Mouse (Mus musculus) midbrain, embryonic 14.5 days (tissue): ENCODE data around the gene Mrgprx2. TPM values are rescaled to one million over a fixed set of nuclear protein-coding genes. Genes with fewer than 3 reads are reported as not detected.
"Not testable (repeated sequence)": the region's sequence is repeated elsewhere in the genome, so short reads cannot be mapped to it uniquely, and the experiment has no call there.

Source experiments
- ATAC-seq: fragments of 200-750 bp; cut with Nextera tagmentation; 2 replicates; pipeline ENCODE4 v1.8.0; 2017; ENCODE audit warnings: moderate number of reproducible peaks, moderate library complexity; ENCODE audit not compliant: low FRiP score, low TSS enrichment
- DNase-seq: peaks from one replicate; pipeline ENCODE4 v3.0.0-alpha.2; 2015
- H3K27ac ChIP-seq: fragments of 300-500 bp; sonication (generic); replicated peaks from 2 replicates; pipeline ENCODE4 v1.5.1; 2014; ENCODE audit warnings: mild to moderate bottlenecking, low read depth, low read length, moderate library complexity
- H3K27me3 ChIP-seq: fragments of 300-500 bp; sonication (generic); 2 replicates; pipeline ENCODE4 v1.6.1; 2014; ENCODE audit warnings: low read length, control low read depth, mixed read lengths; ENCODE audit not compliant: control insufficient read depth, insufficient read depth
- H3K36me3 ChIP-seq: fragments of 300-500 bp; sonication (generic); 2 replicates; pipeline ENCODE4 v1.6.1; 2014; ENCODE audit warnings: low read length, control low read depth; ENCODE audit not compliant: control insufficient read depth, insufficient read depth
- H3K4me1 ChIP-seq: fragments of 300-500 bp; sonication (generic); 2 replicates; pipeline ENCODE4 v1.6.1; 2014; ENCODE audit warnings: mild to moderate bottlenecking, antibody characterized with exemption, low read length, control low read depth; ENCODE audit not compliant: control insufficient read depth, insufficient read depth
- H3K4me2 ChIP-seq: fragments of 300-500 bp; sonication (generic); 2 replicates; pipeline ENCODE4 v1.6.1; 2014; ENCODE audit warnings: mild to moderate bottlenecking, low read length, moderate library complexity
- H3K4me3 ChIP-seq: fragments of 300-500 bp; sonication (generic); replicated peaks from 2 replicates; pipeline ENCODE4 v1.5.1; 2014; ENCODE audit warnings: low read depth, low read length
- H3K9ac ChIP-seq: fragments of 300-500 bp; sonication (generic); replicated peaks from 2 replicates; pipeline ENCODE4 v1.6.1; 2014; ENCODE audit warnings: mild to moderate bottlenecking, low read length, moderate library complexity
- H3K9me3 ChIP-seq: fragments of 300-500 bp; sonication (generic); 2 replicates; pipeline ENCODE4 v1.6.1; 2016; ENCODE audit warnings: low read length, control low read depth, mixed read lengths; ENCODE audit not compliant: control insufficient read depth
- WGBS: fragments of 180-500 bp; shearing (Covaris S2); extraction: QIAGEN DNeasy Blood & Tissue Kit; methylation state at CpG from one replicate; pipeline ENCODE4 v1.1.7; 2014; 5-methylcytosine and 5-hydroxymethylcytosine counted together
- polyA plus RNA-seq: library from polyadenylated mRNA; unstranded; fragments of >200 nt; fragmentation: Nextera tagmentation; extraction: Ambion mirVana; gene quantifications from 2 replicates; pipeline ENCODE4 v1.2.1, GENCODE M21; 2014

Gene Mrgprx2
- polyA plus RNA-seq, result not detected in 2 replicates

- no peak for ATAC-seq
- Histone ChIP-seq H3K27ac (no peak within 1 kb of the TSS), H3K4me3 (no peak within 1 kb of the TSS), H3K9ac (no peak within 1 kb of the TSS), H3K9me3 (peaks cover 19% of the 10 kb centered on the region), H3K27me3 (no peaks in the 10 kb centered on the region), H3K36me3 (no peaks in the 10 kb centered on the region), H3K4me1 (no peaks in the 10 kb centered on the region), H3K4me2 (no peak within 1 kb of the TSS)
- DNase-seq, result no peak
These were observed at the start of gene Mrgprx2 for GRCm38 (mm10) chr7:48499221-48499620. Gene Mrgprx2, minus strand, starts transcription at chr7:48499321.

GRCm38 (mm10) chr7:48456242-48456641 is 42.9 kb downstream of the Mrgprx2 start, which contains the start of gene Mrgprb1:
Gene Mrgprb1, minus strand, starts transcription at chr7:48456342.
- no peaks in the 10 kb centered on the region for H3K27me3 ChIP-seq
- no peak for ATAC-seq
- H3K9ac ChIP-seq, result no peak within 1 kb of the TSS
- WGBS, result 86% methylated on average over 3 of the region's 3 CpGs
- H3K27ac ChIP-seq, result no peak within 1 kb of the TSS
- no peak for DNase-seq
- peaks cover 28% of the 10 kb centered on the region for H3K9me3 ChIP-seq
- H3K36me3 ChIP-seq, result no peaks in the 10 kb centered on the region
- H3K4me3 ChIP-seq, result no peak within 1 kb of the TSS
- no peak within 1 kb of the TSS for H3K4me2 ChIP-seq
- H3K4me1 ChIP-seq, result no peaks in the 10 kb centered on the region

GRCm38 (mm10) chr7:48436581-48436980 is 62.5 kb downstream of the Mrgprx2 start:
- 50% methylated on average over 3 of the region's 3 CpGs for WGBS

DNA sequence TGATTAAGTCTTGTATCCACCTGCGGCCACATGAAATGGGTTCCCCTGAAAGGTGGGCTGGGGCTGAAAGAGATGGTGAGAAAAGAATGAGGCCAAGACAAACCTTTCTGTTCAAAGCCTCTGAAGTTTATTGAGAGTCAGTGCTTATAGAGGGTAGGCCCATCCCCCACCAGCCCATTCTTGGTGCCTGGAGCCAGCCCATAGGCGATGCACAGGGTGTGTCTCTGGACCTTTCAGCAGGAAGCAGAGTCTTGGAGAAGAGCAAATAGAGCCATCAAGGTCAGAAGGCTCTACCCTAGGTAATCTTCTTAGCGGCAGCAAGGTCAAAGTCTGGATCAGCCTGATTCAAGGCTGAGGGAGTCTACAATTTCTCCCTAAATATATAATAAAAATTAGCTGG is 63.2 kb downstream of the Mrgprx2 start:
- H3K4me3 ChIP-seq, H3K4me2 ChIP-seq, H3K36me3 ChIP-seq, H3K4me1 ChIP-seq, H3K27me3 ChIP-seq, H3K9ac ChIP-seq, H3K27ac ChIP-seq, DNase-seq, ATAC-seq: not testable (repeated sequence)
- H3K9me3 ChIP-seq, result peaks cover 22% of the 10 kb centered on the region
- 89% methylated on average over 3 of the region's 3 CpGs for WGBS

More at GRCm38 (mm10) chr7:48436581-48436980, 62.5 kb downstream of the Mrgprx2 start:
- DNase-seq (no peak), ATAC-seq (no peak)
- H3K27me3 ChIP-seq, result no peaks in the 10 kb centered on the region
- peaks cover 23% of the 10 kb centered on the region for H3K9me3 ChIP-seq
- H3K9ac ChIP-seq, result no peak overlapping the region
- H3K4me3 ChIP-seq, result no peak overlapping the region
- no peak overlapping the region for H3K4me2 ChIP-seq
- no peaks in the 10 kb centered on the region for H3K4me1 ChIP-seq
- H3K36me3 ChIP-seq, result no peaks in the 10 kb centered on the region
- H3K27ac ChIP-seq, result no peak overlapping the region

Other genes with a start within 250 kb of the Mrgprx2 start
- not detected in 2 replicates for gene Mrgprb8, start 110.8 kb downstream of the Mrgprx2 start, polyA plus RNA-seq
- not detected in 2 replicates for gene Mrgprb1, start 43.0 kb downstream of the Mrgprx2 start, polyA plus RNA-seq
- not detected in 2 replicates for gene Mrgprb2, start 58.8 kb upstream of the Mrgprx2 start, polyA plus RNA-seq
- not detected in 2 replicates for gene Mrgprb3, start 144.5 kb upstream of the Mrgprx2 start, polyA plus RNA-seq